Comparison of ENCODE assay signal across 11 mouse cellular contexts in the genomic region with DNA sequence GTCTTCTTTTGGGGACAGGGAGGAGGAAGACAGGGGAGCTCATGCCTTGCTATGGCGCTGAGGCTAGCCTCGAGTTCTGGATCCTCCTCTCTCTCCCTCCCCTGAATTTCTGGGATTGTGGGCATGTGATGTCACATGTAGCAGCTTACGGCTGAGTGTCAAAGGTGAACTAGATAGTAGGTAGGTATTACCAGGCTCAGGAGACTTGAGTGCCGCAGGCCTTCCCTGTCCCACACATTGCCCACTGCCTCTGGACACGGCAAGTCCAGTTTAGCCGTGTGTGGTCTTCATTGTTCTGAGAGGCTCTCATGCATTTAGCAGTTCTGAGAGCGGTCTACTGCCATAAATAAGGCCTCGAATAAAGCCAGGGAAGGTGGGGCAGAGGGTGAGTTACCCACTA. TPM values are rescaled to one million over a fixed set of nuclear protein-coding genes. Genes with fewer than 3 reads are reported as not detected.
"Had no signal": no experiment of that assay in that cellular context is flagged by ENCODE, and none has a peak within 500 bp of the region (broad histone marks: within the 10 kb centered on the region; RNA-seq: fewer than 3 reads in every experiment).

No protein-coding gene starts in this region.

- DNase-seq: liver, postnatal 0 days; lung, adult 2 months; lung, postnatal 14 days; lung, postnatal 36 days; right cerebral cortex, postnatal 14 days; thymus, adult 2 months; thymus, postnatal 25 days; thymus, postnatal 4 days had no signal

RNA-seq across cellular contexts. Expression of a gene that starts 19.9 kb away (rescaled TPM):
- total RNA-seq: megakaryocyte progenitor cell, adult 5-6 weeks; monocyte, adult 5-6 weeks had no signal

RNA-seq across cellular contexts. Expression of a gene that starts 34.4 kb away (rescaled TPM):
- total RNA-seq: monocyte, adult 5-6 weeks; neutrophil, adult 5-6 weeks had no signal
